Mouse (Mus musculus) liver, embryonic 13.5 days (tissue): Measurements from ENCODE around the gene Kif14. TPM values are rescaled to one million over a fixed set of nuclear protein-coding genes. Genes with fewer than 3 reads are reported as not detected.

ENCODE experiments used
- ATAC-seq: fragments of 200-750 bp; cut with Nextera tagmentation; 2 replicates; pipeline ENCODE4 v1.8.0; 2017; ENCODE audit warnings: low read depth, mild to moderate bottlenecking, moderate number of reproducible peaks, moderate library complexity
- DNase-seq: peaks from one replicate; pipeline ENCODE4 v3.0.0; 2022
- H3K27ac ChIP-seq: fragments of 300-500 bp; sonication (generic); 2 replicates; pipeline ENCODE4 v1.5.1; 2015; ENCODE audit warnings: moderate library complexity, mild to moderate bottlenecking, inconsistent platforms
- H3K27me3 ChIP-seq: fragments of 300-500 bp; sonication (generic); 2 replicates; pipeline ENCODE4 v1.6.1; 2015; ENCODE audit warnings: mild to moderate bottlenecking, inconsistent platforms
- H3K36me3 ChIP-seq: fragments of 300-500 bp; sonication (generic); 2 replicates; pipeline ENCODE4 v1.6.1; 2015; ENCODE audit warnings: mild to moderate bottlenecking, inconsistent platforms
- H3K4me1 ChIP-seq: fragments of 300-500 bp; sonication (generic); replicated peaks from 2 replicates; pipeline ENCODE4 v1.6.1; 2015; ENCODE audit warnings: inconsistent platforms
- H3K4me2 ChIP-seq: fragments of 300-500 bp; sonication (generic); 2 replicates; pipeline ENCODE4 v1.6.1; 2015; ENCODE audit warnings: inconsistent platforms, mild to moderate bottlenecking, moderate library complexity
- H3K4me3 ChIP-seq: fragments of 300-500 bp; sonication (generic); replicated peaks from 2 replicates; pipeline ENCODE4 v1.5.1; 2015; ENCODE audit warnings: mild to moderate bottlenecking, inconsistent platforms
- H3K9ac ChIP-seq: fragments of 300-500 bp; sonication (generic); 2 replicates; pipeline ENCODE4 v1.6.1; 2015; ENCODE audit warnings: mild to moderate bottlenecking, inconsistent platforms
- H3K9me3 ChIP-seq: fragments of 300-500 bp; sonication (generic); replicated peaks from 2 replicates; pipeline ENCODE4 v1.6.1; 2016; ENCODE audit warnings: inconsistent platforms
- WGBS: fragments of 180-500 bp; shearing (Covaris S2); methylation state at CpG from one replicate; pipeline ENCODE4 v1.1.7; 2015; ENCODE audit not compliant: insufficient replicate concordance; 5-methylcytosine and 5-hydroxymethylcytosine counted together
- polyA plus RNA-seq: library from polyadenylated mRNA; unstranded; fragments of >200 nt; fragmentation: Nextera tagmentation; extraction: Ambion mirVana; gene quantifications from 2 replicates; pipeline ENCODE4 v1.2.1, GENCODE M21; 2015

Kif14 gene
- 4.8 and 6.7 TPM in 2 replicates for polyA plus RNA-seq

DNA sequence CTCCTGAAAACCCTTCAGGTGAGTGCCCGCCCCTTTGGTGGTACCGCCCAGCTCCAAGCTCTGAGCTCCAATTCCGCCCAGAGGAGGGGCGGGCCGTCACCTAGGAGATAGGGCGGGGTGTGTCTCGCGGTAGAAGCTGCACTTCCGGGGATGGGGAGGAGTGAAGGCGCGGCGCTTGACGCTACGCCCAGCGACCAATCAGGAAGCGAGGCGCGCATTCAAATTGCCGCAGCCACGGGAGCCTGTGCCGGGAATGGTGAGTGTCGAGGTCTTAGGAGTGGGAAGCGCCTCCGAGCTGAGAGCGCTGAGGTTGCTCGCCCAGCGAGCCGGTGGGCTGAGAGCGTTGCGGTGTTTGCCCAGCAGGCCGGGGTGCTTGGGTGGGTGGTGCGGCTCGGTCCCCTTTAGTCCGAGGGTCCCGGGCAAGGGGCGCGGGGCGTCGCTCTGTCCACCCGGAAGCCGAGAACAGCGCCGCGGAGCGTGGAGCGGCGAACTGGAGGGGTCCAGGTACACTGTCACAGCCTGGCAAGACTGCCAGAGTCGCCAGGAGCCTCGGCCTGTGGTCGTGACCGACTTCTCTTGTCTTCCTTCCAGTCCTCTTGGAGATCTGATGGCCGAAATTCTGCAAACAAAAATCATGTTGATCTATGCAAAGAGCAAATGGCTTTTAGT is at the start of gene Kif14:
Gene Kif14, plus strand, starts transcription at position 201 of the 669 bp plus-strand sequence.
- WGBS, result under 1% methylated on average over 52 of the region's 52 CpGs
- ATAC-seq, result peak; percentile 100
- Histone ChIP-seq H3K9ac (peak within 1 kb of the TSS; percentile 98), H3K9me3 (no peaks in the 10 kb centered on the region), H3K36me3 (peaks cover 37% of the 10 kb centered on the region), H3K4me1 (peaks cover 43% of the 10 kb centered on the region), H3K4me3 (peak within 1 kb of the TSS; percentile 95), H3K27me3 (no peaks in the 10 kb centered on the region; the same call in 1 of the 2 replicates), H3K27ac (peak within 1 kb of the TSS; percentile 91), H3K4me2 (peak within 1 kb of the TSS; percentile 97)
- DNase-seq, result peak; percentile 97

DNA sequence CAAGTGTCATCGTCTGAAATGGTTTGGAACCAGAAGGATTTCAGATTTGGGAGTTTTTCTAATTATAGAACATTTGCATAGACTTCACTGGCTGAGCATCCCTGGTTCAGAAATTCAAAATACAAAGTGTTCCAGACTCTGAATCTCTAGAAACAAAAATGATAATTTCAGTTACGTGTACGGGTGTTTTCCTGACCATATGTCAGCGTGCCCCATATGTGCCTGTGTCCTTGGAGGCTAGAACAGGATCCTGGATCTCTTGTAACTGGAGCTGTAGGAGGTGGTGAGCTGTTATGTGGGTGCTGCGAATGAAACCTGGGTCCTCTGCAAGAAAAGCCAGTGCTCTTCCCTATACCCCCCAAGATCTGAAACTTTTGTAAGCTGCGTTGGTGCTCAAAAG is 47.8 kb upstream of the Kif14 start:
- ATAC-seq (no peak), DNase-seq (no peak)
- whole genome bisulfite sequencing, result 83% methylated on average over 6 of the region's 6 CpGs
- H3K9me3 ChIP-seq, result no peaks in the 10 kb centered on the region
- no peaks in the 10 kb centered on the region for H3K27me3 ChIP-seq
- H3K4me2 ChIP-seq, result no peak overlapping the region
- H3K27ac ChIP-seq, result no peak overlapping the region
- peaks cover 9% of the 10 kb centered on the region; the same call in 1 of the 2 replicates for H3K36me3 ChIP-seq
- peaks cover 16% of the 10 kb centered on the region for H3K4me1 ChIP-seq
- H3K9ac ChIP-seq, result no peak overlapping the region
- no peak overlapping the region for H3K4me3 ChIP-seq

DNA sequence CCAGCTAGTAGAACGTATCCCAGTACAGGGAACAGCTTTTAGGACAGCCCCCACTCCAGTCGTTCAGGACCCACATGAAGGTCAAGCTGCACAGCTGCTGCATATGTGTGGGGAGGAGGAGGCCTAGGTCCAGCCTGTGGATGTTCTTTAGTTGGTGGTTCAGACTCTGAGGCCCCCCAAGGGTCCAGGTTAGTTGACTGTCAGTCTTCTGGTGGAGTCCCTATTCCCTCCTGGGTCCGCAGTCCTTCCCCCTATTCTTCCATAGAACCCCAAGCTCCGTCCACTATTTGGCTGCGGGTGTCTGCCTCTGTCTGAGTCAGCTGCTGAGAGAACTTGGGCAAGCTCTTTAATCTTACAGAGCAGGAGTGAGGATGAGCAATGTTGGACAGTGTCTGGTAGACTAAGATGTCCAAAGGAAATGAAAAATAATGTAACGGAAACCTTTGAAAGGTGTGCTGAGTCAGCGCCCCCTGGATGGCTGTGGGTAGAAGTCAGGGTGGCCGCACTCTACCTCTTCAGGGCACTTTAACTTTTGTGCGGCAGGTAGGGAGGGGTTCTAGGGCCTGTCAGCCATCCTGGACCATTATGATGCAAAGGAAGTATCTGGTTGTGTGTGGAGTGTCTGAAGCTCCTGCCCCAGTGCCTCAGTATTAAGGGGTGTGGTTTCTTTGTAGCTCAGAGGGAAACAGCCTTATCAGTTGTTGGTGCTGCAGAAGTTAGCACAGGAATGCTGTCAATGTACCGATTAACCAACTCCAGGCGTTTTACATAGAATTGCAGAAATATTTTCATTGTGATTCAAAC is 38.8 kb upstream of the Kif14 start:
- H3K27me3 ChIP-seq, result no peaks in the 10 kb centered on the region
- ATAC-seq (peak; percentile 97), DNase-seq (peak; percentile 37)
- H3K4me2 ChIP-seq, result peak overlapping the region; percentile 53
- H3K36me3 ChIP-seq, result peaks cover 10% of the 10 kb centered on the region; the same call in 1 of the 2 replicates
- H3K9me3 ChIP-seq, result no peaks in the 10 kb centered on the region
- peak overlapping the region; percentile 91 for H3K27ac ChIP-seq
- 44% methylated on average over 11 of the region's 11 CpGs for WGBS
- peak overlapping the region; percentile 16 for H3K4me3 ChIP-seq
- peaks cover 50% of the 10 kb centered on the region for H3K4me1 ChIP-seq
- peak overlapping the region; percentile 65 for H3K9ac ChIP-seq

DNA sequence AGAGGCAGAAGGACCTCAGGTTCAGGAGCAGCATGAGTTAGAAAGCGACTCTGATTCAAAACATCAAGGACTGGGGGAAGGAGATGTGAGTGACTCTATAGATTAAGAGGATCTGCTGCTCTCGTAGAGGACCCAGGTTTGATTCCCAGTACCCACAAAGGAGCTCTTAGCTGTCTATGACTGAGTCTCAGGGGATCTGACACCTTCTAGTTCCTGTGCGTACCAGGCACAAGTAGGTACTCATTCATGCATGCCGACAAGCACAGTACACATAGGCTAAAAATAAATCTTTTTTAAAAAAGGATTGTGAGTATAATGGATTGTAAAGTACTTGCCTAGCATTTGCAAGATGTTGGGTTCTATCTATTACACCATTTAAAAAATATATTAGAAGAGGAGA is 37.2 kb upstream of the Kif14 start:
- whole genome bisulfite sequencing, result 87% methylated on average over 4 of the region's 4 CpGs
- DNase-seq (no peak), ATAC-seq (no peak)
- H3K36me3 ChIP-seq, result peaks cover 19% of the 10 kb centered on the region; the same call in 1 of the 2 replicates
- H3K4me2 ChIP-seq, result no peak overlapping the region
- H3K9me3 ChIP-seq, result no peaks in the 10 kb centered on the region
- H3K4me1 ChIP-seq, result peaks cover 50% of the 10 kb centered on the region
- H3K4me3 ChIP-seq, result no peak overlapping the region
- no peak overlapping the region for H3K9ac ChIP-seq
- H3K27me3 ChIP-seq, result no peaks in the 10 kb centered on the region
- peak overlapping the region; percentile 91 for H3K27ac ChIP-seq

DNA sequence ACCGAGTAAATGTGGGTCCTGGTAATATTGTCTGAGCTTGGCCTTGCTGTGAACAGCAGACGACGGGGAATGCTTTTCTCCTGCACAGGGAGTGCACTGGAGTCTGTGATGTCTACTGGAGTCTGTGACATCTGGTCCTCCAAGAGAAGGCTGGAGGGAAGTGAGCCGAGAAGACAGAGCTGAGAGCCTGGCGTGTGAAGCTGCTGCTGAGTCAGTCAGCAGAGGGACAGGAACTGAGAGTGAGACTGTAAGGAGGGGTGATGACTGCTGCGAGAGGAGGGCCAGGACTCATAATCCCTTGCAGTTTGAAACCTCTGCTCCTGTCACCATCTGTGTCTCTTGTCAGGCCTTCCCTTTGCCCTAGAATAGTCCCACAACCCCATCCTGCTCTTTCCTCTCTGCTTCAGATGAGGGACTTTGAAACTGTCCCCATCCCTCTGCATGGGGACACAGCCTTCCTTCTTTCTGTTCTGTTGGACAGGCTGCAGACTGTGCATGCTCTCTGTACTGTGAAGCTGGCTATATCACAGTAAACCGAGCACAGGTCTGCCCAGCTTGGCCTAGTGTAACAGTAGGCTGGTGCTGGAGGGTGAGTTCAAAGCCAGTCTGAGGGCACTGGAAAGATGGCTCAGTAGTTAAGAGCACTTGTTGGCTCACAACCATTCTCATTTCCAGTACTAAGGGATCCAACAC is 35.9 kb upstream of the Kif14 start:
- DNase-seq (no peak), ATAC-seq (no peak)
- Histone ChIP-seq H3K4me3 (no peak overlapping the region), H3K4me1 (peaks cover 50% of the 10 kb centered on the region), H3K36me3 (peaks cover 20% of the 10 kb centered on the region), H3K9me3 (no peaks in the 10 kb centered on the region), H3K27me3 (no peaks in the 10 kb centered on the region), H3K27ac (peak overlapping the region; percentile 91), H3K4me2 (no peak overlapping the region), H3K9ac (peak overlapping the region; percentile 34)
- WGBS, result 70% methylated on average over 7 of the region's 7 CpGs

DNA sequence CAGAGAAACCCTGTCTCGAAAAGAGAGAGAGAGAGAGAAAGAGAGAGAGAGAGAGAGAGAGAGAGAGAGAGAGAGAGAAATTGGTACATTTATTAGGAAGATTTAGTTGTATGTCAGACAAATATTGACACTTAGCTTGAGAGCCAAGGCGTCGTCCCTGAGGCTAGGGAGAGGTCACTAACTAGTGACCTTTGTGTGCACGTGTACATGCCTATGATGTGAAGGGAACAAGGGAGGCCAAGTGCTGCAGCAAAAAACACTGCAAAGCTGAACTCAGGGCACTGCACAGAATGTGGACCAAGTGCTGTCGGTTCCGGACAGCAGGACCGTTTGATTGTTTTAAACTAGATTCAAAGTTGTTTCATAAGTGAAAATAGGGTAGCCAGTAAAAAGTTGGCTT is 25.4 kb upstream of the Kif14 start:
- Histone ChIP-seq H3K27ac (no peak overlapping the region), H3K9ac (no peak overlapping the region), H3K36me3 (0 out of 2 replicates have a peak, but pooled peaks cover 4% of the 10 kb centered on the region), H3K27me3 (no peaks in the 10 kb centered on the region), H3K9me3 (no peaks in the 10 kb centered on the region), H3K4me3 (no peak overlapping the region), H3K4me2 (no peak overlapping the region), H3K4me1 (peaks cover 41% of the 10 kb centered on the region)
- ATAC-seq (no peak), DNase-seq (no peak)
- WGBS, result 74% methylated on average over 7 of the region's 7 CpGs

DNA sequence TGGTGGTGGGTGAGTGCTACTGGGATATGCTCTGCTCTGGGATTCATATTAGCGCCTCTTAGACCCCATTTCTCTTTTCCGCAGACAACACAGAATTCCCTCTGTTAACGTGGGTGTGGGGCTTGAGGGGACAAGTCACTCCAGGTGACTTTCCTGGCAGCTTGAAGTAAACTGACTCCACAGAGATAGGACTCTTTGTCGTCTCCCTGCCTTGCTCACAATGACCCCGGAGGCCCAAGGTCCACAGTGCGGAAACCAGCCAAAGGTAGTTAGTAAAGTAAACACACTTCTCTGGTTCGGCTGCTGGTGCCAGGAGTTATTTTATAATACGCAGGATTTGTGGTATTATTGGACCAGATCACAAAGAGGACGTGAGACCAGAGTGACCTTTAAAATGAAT is 23.3 kb upstream of the Kif14 start:
- 0 out of 2 replicates have a peak, but pooled peaks cover 4% of the 10 kb centered on the region for H3K36me3 ChIP-seq
- H3K9me3 ChIP-seq, result no peaks in the 10 kb centered on the region
- peak overlapping the region; percentile 63 for H3K27ac ChIP-seq
- no peaks in the 10 kb centered on the region for H3K27me3 ChIP-seq
- 71% methylated on average over 9 of the region's 9 CpGs for WGBS
- no peak overlapping the region for H3K4me2 ChIP-seq
- H3K4me1 ChIP-seq, result peaks cover 49% of the 10 kb centered on the region
- H3K9ac ChIP-seq, result peak overlapping the region; percentile 17; the same call in 1 of the 2 replicates
- DNase-seq, result no peak
- no peak overlapping the region for H3K4me3 ChIP-seq
- no peak for ATAC-seq

DNA sequence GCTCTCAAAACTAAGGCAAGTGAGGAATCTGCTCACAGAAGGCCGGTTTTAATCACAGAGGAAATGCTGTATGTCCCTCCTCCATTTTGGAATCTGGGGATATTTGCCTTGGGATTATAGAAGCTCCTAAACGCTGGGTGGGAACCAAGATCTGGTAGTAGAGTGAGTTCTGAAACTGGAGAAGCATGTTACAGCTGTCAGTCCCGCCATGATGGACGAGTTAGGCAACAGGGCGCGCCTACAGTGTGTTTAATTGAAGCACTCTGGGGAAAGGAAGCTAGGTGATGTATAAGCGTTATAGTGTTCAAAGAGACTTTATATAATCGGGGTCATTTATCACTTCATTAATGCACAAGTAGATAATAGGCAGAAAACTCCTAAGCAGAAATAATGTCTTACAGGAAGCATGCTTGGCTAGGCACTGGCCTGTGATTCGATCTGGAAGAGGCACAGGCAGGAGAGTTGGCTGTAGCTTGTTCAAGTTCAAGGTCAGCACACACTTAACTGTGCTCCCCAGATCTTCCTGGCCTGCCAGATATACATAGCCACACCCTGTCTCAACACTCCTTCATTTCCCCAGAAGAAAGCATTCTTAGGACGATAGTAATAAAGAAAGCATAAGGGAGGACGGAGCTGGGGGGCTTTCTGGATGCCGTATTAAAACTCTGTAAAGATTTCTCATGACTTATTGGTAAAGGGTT is 21.4 kb upstream of the Kif14 start:
- Histone ChIP-seq H3K4me1 (peaks cover 49% of the 10 kb centered on the region), H3K9ac (peak overlapping the region; percentile 62), H3K4me3 (peak overlapping the region; percentile 39), H3K9me3 (no peaks in the 10 kb centered on the region), H3K36me3 (0 out of 2 replicates have a peak, but pooled peaks cover 4% of the 10 kb centered on the region), H3K4me2 (peak overlapping the region; percentile 65), H3K27me3 (no peaks in the 10 kb centered on the region), H3K27ac (peak overlapping the region; percentile 93)
- peak; percentile 100 for ATAC-seq
- peak; percentile 65 for DNase-seq
- WGBS, result 54% methylated on average over 12 of the region's 12 CpGs

DNA sequence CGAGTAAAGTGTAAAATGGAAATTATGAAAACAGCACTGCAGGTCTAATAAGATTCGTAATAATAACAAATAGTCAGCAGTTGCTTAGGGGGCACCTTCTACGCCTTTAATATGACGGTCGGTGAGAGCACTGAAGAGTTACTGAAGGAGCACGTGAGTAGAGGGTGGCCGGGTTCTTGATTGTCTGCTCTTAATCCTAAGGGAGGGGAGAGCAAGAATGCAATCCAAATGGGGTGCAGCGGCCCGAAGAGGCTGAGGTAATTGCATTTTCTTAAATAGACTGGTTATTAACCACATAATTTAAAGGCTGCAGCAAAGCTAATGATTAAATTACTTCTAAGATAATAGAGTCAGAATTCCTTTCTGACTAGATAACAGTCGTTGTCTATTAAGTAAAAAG is 19.2 kb upstream of the Kif14 start:
- no peak for ATAC-seq
- H3K27ac ChIP-seq, result no peak overlapping the region
- 84% methylated on average over 10 of the region's 10 CpGs for WGBS

DNA sequence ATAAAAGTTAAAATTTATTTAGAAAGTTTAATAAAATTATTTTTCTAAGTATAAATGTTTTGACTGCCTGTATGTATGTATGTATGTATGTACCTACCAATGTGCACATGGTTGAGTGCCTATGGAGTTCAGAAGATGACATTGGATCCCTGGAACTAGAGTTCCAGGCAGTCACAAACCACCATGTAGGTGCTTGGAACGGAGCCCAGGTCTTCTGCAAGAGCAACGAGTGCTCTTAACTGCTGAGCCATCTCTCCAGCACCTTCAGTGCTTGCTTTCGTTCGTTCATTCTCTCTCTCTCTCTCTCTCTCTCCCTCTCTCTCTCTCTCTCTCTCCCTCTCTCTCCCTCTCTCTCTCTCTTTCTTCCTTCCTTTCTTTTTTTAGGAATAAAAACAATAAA is 18.8 kb upstream of the Kif14 start:
- H3K9me3 ChIP-seq, result no peaks in the 10 kb centered on the region
- ATAC-seq (no peak), DNase-seq (no peak)
- H3K27ac ChIP-seq, result no peak overlapping the region
- no peak overlapping the region for H3K9ac ChIP-seq
- H3K36me3 ChIP-seq, result no peaks in the 10 kb centered on the region
- 0 out of 2 replicates have a peak, but pooled peaks cover 5% of the 10 kb centered on the region for H3K27me3 ChIP-seq
- H3K4me3 ChIP-seq, result no peak overlapping the region
- no peak overlapping the region for H3K4me2 ChIP-seq
- H3K4me1 ChIP-seq, result peaks cover 40% of the 10 kb centered on the region
- WGBS, result 74% methylated on average over 4 of the region's 4 CpGs

More for the DNA sequence above, 19.2 kb upstream of the Kif14 start:
- H3K4me1 ChIP-seq, result peaks cover 42% of the 10 kb centered on the region
- no peak overlapping the region for H3K4me2 ChIP-seq
- no peaks in the 10 kb centered on the region for H3K36me3 ChIP-seq
- H3K9ac ChIP-seq, result no peak overlapping the region
- no peak overlapping the region for H3K4me3 ChIP-seq
- no peak for DNase-seq
- 0 out of 2 replicates have a peak, but pooled peaks cover 5% of the 10 kb centered on the region for H3K27me3 ChIP-seq
- no peaks in the 10 kb centered on the region for H3K9me3 ChIP-seq
